Mouse (Mus musculus): ENCODE measurements around the gene Acot7. TPM values are rescaled to one million over a fixed set of nuclear protein-coding genes. Genes with fewer than 3 reads are reported as not detected.

Gene Acot7
- polyA plus RNA-seq, 3 experiments from 2014 or later = 124 to 249 (median 126) TPM

GRCm38 (mm10) chr4:152303172-152303571 is 125.2 kb downstream of the Acot7 start:
- no peak for ATAC-seq

GRCm38 (mm10) chr4:152304685-152305084 is 126.8 kb downstream of the Acot7 start:
- ATAC-seq = no peak

- no peak for ATAC-seq
Observed at GRCm38 (mm10) chr4:152305991-152306390, 128.1 kb downstream of the Acot7 start.

- no peak for ATAC-seq
Observed at GRCm38 (mm10) chr4:152307542-152307941, 129.6 kb downstream of the Acot7 start.

GRCm38 (mm10) chr4:152312186-152312585 is 134.3 kb downstream of the Acot7 start:
- no peak for ATAC-seq

GRCm38 (mm10) chr4:152313211-152313632 is 135.3 kb downstream of the Acot7 start:
- peak; percentile 40 for ATAC-seq

- no peak for ATAC-seq
Observed at GRCm38 (mm10) chr4:152313934-152314333, 136.0 kb downstream of the Acot7 start.

- ATAC-seq = no peak
Observed at GRCm38 (mm10) chr4:152315498-152316213, 137.7 kb downstream of the Acot7 start.

GRCm38 (mm10) chr4:152317631-152318033 is 139.7 kb downstream of the Acot7 start:
- ATAC-seq = no peak

- peak; percentile 70 for ATAC-seq
Observed at GRCm38 (mm10) chr4:152318517-152319234, 140.7 kb downstream of the Acot7 start, which contains the start of gene Rnf207. Gene Rnf207, minus strand, starts transcription at chr4:152318993.

Other genes with a start within 250 kb of the Acot7 start
- gene Dnajc11, start 244.4 kb upstream of the Acot7 start, polyA plus RNA-seq (2017; shearing (Covaris generic)) = 10 to 100 TPM; 28.1 to 33.8 (median 33.5) TPM
- gene Thap3, start 189.1 kb upstream of the Acot7 start, polyA plus RNA-seq (2017; shearing (Covaris generic)) = 100 to 1,000 TPM; 107 to 167 (median 117) TPM
- gene Phf13, start 181.9 kb upstream of the Acot7 start, polyA plus RNA-seq (2017; shearing (Covaris generic)) = 1 to 10 TPM; 3.2 to 4.6 (median 4.2) TPM
- 1 to 10 TPM; 3.0 to 4.2 (median 3.6) TPM for gene Klhl21, start 169.3 kb upstream of the Acot7 start, polyA plus RNA-seq (2017; shearing (Covaris generic))
- 10 to 100 TPM; 16.2 to 26.3 (median 18.9) TPM for gene Zbtb48, start 150.5 kb upstream of the Acot7 start, polyA plus RNA-seq (2017; shearing (Covaris generic))
- not detected for gene Tas1r1, start 139.6 kb upstream of the Acot7 start, polyA plus RNA-seq (2017; shearing (Covaris generic))
- 10 to 100 TPM in 2 of 3 experiments, 1 to 10 TPM in 1; 7.7 to 22.5 (median 10.2) TPM for gene Nol9, start 138.8 kb upstream of the Acot7 start, polyA plus RNA-seq (2017; shearing (Covaris generic))
- 1 to 10 TPM; 2.5 to 3.7 (median 2.9) TPM for gene Plekhg5, start 105.6 kb upstream of the Acot7 start, polyA plus RNA-seq (2017; shearing (Covaris generic))
- gene Tnfrsf25, start 62.2 kb upstream of the Acot7 start, polyA plus RNA-seq (2017; shearing (Covaris generic)) = 100 to 1,000 TPM; 125 to 133 (median 127) TPM
- gene Espn, start 25.8 kb upstream of the Acot7 start, polyA plus RNA-seq (2017; shearing (Covaris generic)) = 10 to 100 TPM in 1 of 3 experiments, 1 to 10 TPM in 2; 6.0 to 13.1 (median 9.7) TPM
- not detected for gene Hes2, start 19.3 kb upstream of the Acot7 start, polyA plus RNA-seq (2017; shearing (Covaris generic))
- under 1 TPM in 1 of 3 experiments, not detected in 2; 0.15 TPM for gene Gpr153, start 96.1 kb downstream of the Acot7 start, polyA plus RNA-seq (2017; shearing (Covaris generic))
- not detected for gene Hes3, start 113.5 kb downstream of the Acot7 start, polyA plus RNA-seq (2017; shearing (Covaris generic))
- 1 to 10 TPM; 5.1 to 8.8 (median 7.1) TPM for gene Icmt, start 119.1 kb downstream of the Acot7 start, polyA plus RNA-seq (2017; shearing (Covaris generic))
- not detected for gene Rnf207, start 140.9 kb downstream of the Acot7 start, polyA plus RNA-seq (2017; shearing (Covaris generic))
- gene Rpl22, start 147.6 kb downstream of the Acot7 start, polyA plus RNA-seq (2017; shearing (Covaris generic)) = 1,000 to 10,000 TPM in 1 of 3 experiments, 100 to 1,000 TPM in 2; 752 to 1,062 (median 960) TPM
- under 1 TPM in 2 of 3 experiments, not detected in 1; 0.05 to 0.11 TPM for gene Chd5, start 160.5 kb downstream of the Acot7 start, polyA plus RNA-seq (2017; shearing (Covaris generic))